Mouse (Mus musculus) neural tube, embryonic 14.5 days (tissue): ENCODE measurements around the gene Slc16a6. TPM values are rescaled to one million over a fixed set of nuclear protein-coding genes. Genes with fewer than 3 reads are reported as not detected.

Experiments
- ATAC-seq: fragments of 200-750 bp; cut with Nextera tagmentation; 2 replicates; pipeline ENCODE4 v1.8.0; 2017; ENCODE audit warnings: low read depth, mild to moderate bottlenecking, moderate TSS enrichment, moderate library complexity
- H3K27ac ChIP-seq: fragments of 300-500 bp; sonication (generic); 2 replicates; pipeline ENCODE4 v1.5.1; 2014; ENCODE audit warnings: low read depth, mild to moderate bottlenecking, control low read depth, low read length, moderate library complexity, mixed read lengths
- H3K27me3 ChIP-seq: fragments of 300-500 bp; sonication (generic); 2 replicates; pipeline ENCODE4 v1.6.1; 2014; ENCODE audit warnings: low read length; ENCODE audit not compliant: control insufficient read depth, insufficient read depth
- H3K36me3 ChIP-seq: fragments of 300-500 bp; sonication (generic); 2 replicates; pipeline ENCODE4 v1.6.1; 2014; ENCODE audit warnings: low read length, mixed read lengths; ENCODE audit not compliant: control insufficient read depth, insufficient read depth
- H3K4me1 ChIP-seq: fragments of 300-500 bp; sonication (generic); 2 replicates; pipeline ENCODE4 v1.6.1; 2014; ENCODE audit warnings: low read length; ENCODE audit not compliant: control insufficient read depth, insufficient read depth
- H3K4me2 ChIP-seq: fragments of 300-500 bp; sonication (generic); 2 replicates; pipeline ENCODE4 v1.6.1; 2014; ENCODE audit warnings: mild to moderate bottlenecking, low read depth, low read length, control low read depth
- H3K4me3 ChIP-seq: fragments of 300-500 bp; sonication (generic); 2 replicates; pipeline ENCODE4 v1.5.1; 2014; ENCODE audit warnings: low read depth, low read length, control low read depth, mixed read lengths
- H3K9ac ChIP-seq: fragments of 300-500 bp; sonication (generic); replicated peaks from 2 replicates; pipeline ENCODE4 v1.6.1; 2014; ENCODE audit warnings: low read depth, mild to moderate bottlenecking, control low read depth, low read length, mixed read lengths
- H3K9me3 ChIP-seq: fragments of 300-500 bp; sonication (generic); 2 replicates; pipeline ENCODE4 v1.6.1; 2016; ENCODE audit warnings: low read length; ENCODE audit not compliant: control insufficient read depth
- WGBS: fragments of 180-500 bp; shearing (Covaris S2); extraction: QIAGEN DNeasy Blood & Tissue Kit; methylation state at CpG from one replicate; pipeline ENCODE4 v1.1.7; 2014; 5-methylcytosine and 5-hydroxymethylcytosine counted together
- polyA plus RNA-seq: library from polyadenylated mRNA; unstranded; fragments of >200 nt; fragmentation: Nextera tagmentation; extraction: Ambion mirVana; gene quantifications from 2 replicates; pipeline ENCODE4 v1.2.1, GENCODE M21; 2014

The Slc16a6 gene
- polyA plus RNA-seq, 1 experiment from 2014 or later = 3.3 TPM

DNA sequence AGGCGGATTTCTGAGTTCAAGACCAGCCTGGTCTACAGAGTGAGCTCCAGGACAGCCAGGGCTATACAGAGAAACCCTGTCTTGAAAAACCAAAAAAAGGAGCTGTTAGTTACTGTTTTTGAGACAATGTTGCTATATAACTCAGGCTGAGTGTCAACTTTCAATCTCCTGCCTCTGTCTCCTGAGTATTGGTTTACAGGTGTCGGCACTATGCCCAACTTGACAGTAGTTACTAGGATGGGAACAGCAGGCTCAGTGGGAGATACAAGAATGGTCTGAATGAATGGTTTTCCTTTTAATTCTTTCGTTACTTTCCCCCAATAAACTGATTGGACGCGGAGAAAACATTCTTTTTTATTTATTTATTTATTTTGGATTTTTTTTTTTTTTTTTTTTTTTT lies 46.0 kb downstream of the Slc16a6 start:
- no peak overlapping the region for H3K27ac ChIP-seq
- H3K4me1 ChIP-seq = 0 out of 2 replicates have a peak, but pooled peaks cover 3% of the 10 kb centered on the region
- no peaks in the 10 kb centered on the region for H3K9me3 ChIP-seq
- H3K27me3 ChIP-seq = no peaks in the 10 kb centered on the region
- ATAC-seq = no peak
- peaks cover 14% of the 10 kb centered on the region for H3K36me3 ChIP-seq
- H3K9ac ChIP-seq = no peak overlapping the region
- no peak overlapping the region for H3K4me2 ChIP-seq
- 96% methylated on average over 5 of the region's 5 CpGs for WGBS
- H3K4me3 ChIP-seq = no peak overlapping the region

DNA sequence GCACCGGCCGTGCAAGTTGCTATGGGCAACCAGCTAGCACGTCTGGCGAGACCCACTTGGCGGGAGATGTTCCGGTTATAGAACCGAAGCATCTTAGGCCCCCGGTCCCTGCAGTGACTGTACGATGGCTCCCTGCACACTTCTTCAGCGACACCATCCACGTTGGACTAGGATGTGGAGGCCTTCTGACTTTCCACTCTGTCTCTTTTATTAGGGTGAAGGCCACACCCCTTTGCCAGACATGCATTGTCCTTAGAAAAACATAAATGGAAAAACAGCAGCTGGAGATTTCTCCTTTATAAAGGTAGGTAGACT lies 47.2 kb downstream of the Slc16a6 start:
- Histone ChIP-seq H3K9me3 (no peaks in the 10 kb centered on the region), H3K27me3 (no peaks in the 10 kb centered on the region), H3K4me1 (0 out of 2 replicates have a peak, but pooled peaks cover 3% of the 10 kb centered on the region), H3K4me3 (peak overlapping the region; percentile 45), H3K4me2 (peak overlapping the region; percentile 58), H3K27ac (peak overlapping the region; percentile 67), H3K9ac (peak overlapping the region; percentile 57), H3K36me3 (peaks cover 13% of the 10 kb centered on the region; the same call in 1 of the 2 replicates)
- no peak for ATAC-seq
- 0% methylated on average over 11 of the region's 11 CpGs for WGBS

DNA sequence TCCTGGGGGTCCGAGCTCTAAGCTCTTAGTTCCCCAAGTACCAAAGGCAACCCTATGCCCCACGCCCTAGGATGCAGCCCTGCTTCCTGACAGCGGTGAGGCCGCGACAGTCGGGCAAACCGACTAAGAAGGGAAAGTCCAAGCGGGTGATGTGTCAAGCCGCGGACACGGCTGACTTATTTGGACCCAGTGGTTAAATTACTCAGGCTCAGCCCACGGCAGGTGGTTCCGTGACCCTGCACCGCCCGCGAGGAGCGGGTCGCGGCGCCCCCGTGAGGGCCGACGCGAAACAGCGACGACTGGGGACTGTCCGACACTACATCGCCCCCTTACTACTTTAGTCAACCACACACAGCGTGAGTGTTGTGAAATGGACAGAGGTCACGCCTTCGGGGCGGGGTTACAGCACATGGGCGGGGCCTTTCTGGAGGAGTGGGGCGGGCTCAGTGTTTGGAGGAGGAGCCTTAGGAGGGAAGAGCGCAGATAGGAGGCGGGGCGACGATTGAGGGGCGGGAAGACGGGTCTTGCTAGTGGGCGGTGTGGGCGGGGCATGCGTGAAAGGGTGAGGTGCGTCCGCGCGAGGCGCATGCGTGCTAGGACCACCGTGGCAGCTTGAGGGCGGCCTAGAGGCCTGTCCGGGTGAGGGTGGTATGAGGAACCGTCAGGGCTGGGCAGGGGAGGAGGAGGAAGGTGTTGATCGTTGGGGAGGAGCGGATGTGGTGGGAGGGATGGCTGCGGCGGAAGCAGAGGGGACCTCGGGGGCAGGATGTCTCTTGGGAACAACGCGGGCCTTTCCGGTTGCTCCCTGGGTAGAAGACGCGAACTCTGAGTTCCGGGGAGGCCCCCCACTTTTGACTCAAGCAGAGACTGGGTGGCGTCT lies 47.8 kb downstream of the Slc16a6 start, which contains the start of gene Amz2:
Gene Amz2 (plus strand): TSS at position 555 of the 880 bp plus-strand sequence.
- peaks cover 13% of the 10 kb centered on the region; the same call in 1 of the 2 replicates for H3K36me3 ChIP-seq
- H3K9ac ChIP-seq = peak within 1 kb of the TSS; percentile 57
- H3K9me3 ChIP-seq = no peaks in the 10 kb centered on the region
- H3K4me1 ChIP-seq = 0 out of 2 replicates have a peak, but pooled peaks cover 3% of the 10 kb centered on the region
- ATAC-seq = peak; percentile 96
- H3K4me3 ChIP-seq = peak within 1 kb of the TSS; percentile 45
- no peaks in the 10 kb centered on the region for H3K27me3 ChIP-seq
- peak within 1 kb of the TSS; percentile 67 for H3K27ac ChIP-seq
- under 1% methylated on average over 64 of the region's 65 CpGs for WGBS
- peak within 1 kb of the TSS; percentile 58 for H3K4me2 ChIP-seq

DNA sequence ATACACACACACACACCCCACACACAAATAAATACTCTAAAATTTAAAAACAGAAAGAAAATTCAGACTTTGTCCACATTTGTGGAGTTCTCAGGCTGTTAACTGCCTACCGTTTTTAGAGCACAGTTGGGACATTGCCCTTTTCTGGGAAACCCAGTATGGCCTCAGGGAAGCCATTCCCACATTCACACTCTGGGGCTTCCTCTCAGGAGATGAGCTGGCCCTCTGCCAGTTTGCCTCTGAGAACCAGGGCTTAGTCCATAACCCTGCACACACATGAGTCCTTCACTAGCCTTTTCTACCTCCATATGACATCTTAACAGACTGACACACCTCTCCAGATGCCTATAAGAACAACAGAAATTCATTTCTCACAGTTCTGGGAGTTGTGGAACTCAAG lies 50.1 kb downstream of the Slc16a6 start:
- H3K36me3 ChIP-seq = no peaks in the 10 kb centered on the region
- ATAC-seq = no peak

DNA sequence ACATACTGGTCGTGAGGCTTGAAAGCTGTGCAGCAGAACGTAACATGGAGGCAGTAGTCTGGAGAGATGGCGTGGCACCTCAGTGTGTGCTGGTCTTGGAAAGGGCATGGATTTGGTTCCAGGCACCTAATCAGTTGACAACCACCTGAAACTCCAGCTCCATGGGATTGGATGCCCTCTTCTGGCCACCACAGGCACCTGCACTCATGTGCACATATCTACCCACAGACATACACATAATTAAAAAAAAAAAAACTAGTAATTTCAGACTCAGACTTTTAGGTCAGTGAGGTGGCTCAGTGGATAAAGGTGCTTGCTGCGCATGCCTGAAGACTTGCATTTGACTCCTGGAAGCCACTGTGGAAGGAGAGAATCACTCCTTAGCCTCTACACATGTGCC lies 51.1 kb downstream of the Slc16a6 start:
- no peak overlapping the region for H3K4me2 ChIP-seq
- 0 out of 2 replicates have a peak, but pooled peaks cover 3% of the 10 kb centered on the region for H3K4me1 ChIP-seq
- no peaks in the 10 kb centered on the region for H3K9me3 ChIP-seq
- H3K36me3 ChIP-seq = no peaks in the 10 kb centered on the region
- no peak overlapping the region for H3K9ac ChIP-seq
- H3K4me3 ChIP-seq = no peak overlapping the region
- no peak for ATAC-seq
- 98% methylated on average over 4 of the region's 4 CpGs for WGBS
- H3K27me3 ChIP-seq = no peaks in the 10 kb centered on the region
- H3K27ac ChIP-seq = no peak overlapping the region

More for the DNA sequence above, 50.1 kb downstream of the Slc16a6 start:
- no peak overlapping the region for H3K4me2 ChIP-seq
- H3K27me3 ChIP-seq = no peaks in the 10 kb centered on the region
- no peaks in the 10 kb centered on the region for H3K9me3 ChIP-seq
- H3K27ac ChIP-seq = no peak overlapping the region
- H3K9ac ChIP-seq = no peak overlapping the region
- 55% methylated on average over 1 of the region's 1 CpGs for WGBS
- H3K4me3 ChIP-seq = no peak overlapping the region
- 0 out of 2 replicates have a peak, but pooled peaks cover 3% of the 10 kb centered on the region for H3K4me1 ChIP-seq

DNA sequence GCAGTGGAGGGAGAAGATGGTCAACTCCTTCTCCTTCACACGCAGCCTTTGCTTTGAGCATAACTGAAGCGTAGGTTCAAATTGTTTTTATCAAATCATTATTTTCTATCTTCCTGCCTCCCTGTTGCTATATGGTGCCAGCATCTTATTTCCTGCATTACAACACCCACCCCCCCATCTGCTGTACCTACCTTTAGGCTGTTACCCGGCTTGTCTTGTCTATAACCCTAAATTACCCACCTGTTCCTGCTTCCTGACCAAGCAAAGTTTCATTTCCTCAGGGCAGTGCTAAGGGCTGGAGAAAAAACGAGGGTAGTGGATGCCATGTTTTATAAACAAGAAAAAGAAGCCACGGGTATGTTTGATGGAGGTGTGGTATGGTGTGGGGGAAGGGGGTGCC lies 52.2 kb downstream of the Slc16a6 start:
- Histone ChIP-seq H3K4me3 (no peak overlapping the region), H3K27ac (no peak overlapping the region), H3K9me3 (no peaks in the 10 kb centered on the region), H3K9ac (no peak overlapping the region), H3K27me3 (no peaks in the 10 kb centered on the region), H3K4me2 (no peak overlapping the region), H3K36me3 (no peaks in the 10 kb centered on the region), H3K4me1 (no peaks in the 10 kb centered on the region)
- WGBS = 85% methylated on average over 5 of the region's 5 CpGs
- no peak for ATAC-seq

DNA sequence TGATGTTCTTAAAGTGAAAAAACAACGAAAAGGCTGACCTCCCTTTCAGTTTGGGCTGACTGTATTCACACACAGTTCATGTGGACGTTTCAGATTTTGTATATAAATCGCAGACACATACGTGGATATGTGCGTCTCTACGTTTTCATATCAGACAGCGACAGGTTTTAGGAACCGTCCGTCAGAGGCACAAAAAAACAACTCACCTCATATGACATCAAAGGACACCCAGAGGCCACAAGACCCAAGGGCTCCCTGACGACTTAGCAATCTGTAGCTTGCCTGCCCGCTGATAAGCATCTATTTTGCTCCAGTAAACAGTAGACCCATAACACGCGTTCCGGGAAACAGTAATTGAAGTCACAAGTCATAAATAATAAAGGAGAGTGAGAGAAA lies 52.8 kb downstream of the Slc16a6 start:
- H3K9me3 ChIP-seq = no peaks in the 10 kb centered on the region
- no peak for ATAC-seq
- no peak overlapping the region for H3K4me3 ChIP-seq
- H3K4me2 ChIP-seq = no peak overlapping the region
- 82% methylated on average over 14 of the region's 14 CpGs for WGBS
- no peak overlapping the region for H3K27ac ChIP-seq
- no peak overlapping the region for H3K9ac ChIP-seq
- no peaks in the 10 kb centered on the region for H3K36me3 ChIP-seq
- no peaks in the 10 kb centered on the region for H3K27me3 ChIP-seq
- H3K4me1 ChIP-seq = no peaks in the 10 kb centered on the region

DNA sequence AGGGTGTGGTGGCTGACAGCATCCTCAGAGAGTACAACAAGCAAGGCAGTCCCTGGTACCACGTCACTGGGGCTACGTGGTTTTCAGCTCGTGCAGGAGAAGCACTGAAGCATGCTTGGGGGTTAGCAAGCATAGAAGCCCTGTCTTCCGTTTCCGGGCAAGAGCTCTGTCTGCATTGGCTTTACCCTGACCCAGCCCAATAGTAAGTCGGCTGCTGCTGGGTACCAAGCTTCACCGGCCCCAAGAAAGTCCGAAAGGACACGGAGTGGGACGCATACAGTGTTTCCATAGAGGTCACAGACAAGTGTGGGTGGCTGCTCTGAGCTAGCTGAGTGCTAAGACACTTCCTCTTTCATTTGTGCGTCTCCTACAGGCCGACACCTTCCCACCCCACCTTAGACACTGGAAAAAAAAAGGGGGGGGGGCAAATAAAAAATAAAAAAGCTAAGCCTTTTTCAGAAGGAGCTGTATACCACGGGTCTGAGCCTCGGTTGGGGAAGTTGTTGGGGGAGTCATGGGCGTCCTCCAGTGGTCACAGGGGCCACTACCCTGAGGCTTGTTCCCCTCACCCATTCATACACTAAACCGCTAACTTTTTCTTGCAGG lies 53.3 kb downstream of the Slc16a6 start:
- no peak for ATAC-seq
- Histone ChIP-seq H3K4me1 (no peaks in the 10 kb centered on the region), H3K4me2 (no peak overlapping the region), H3K9me3 (no peaks in the 10 kb centered on the region), H3K9ac (no peak overlapping the region), H3K27ac (no peak overlapping the region), H3K27me3 (no peaks in the 10 kb centered on the region), H3K36me3 (no peaks in the 10 kb centered on the region), H3K4me3 (no peak overlapping the region)
- 59% methylated on average over 16 of the region's 16 CpGs for WGBS

DNA sequence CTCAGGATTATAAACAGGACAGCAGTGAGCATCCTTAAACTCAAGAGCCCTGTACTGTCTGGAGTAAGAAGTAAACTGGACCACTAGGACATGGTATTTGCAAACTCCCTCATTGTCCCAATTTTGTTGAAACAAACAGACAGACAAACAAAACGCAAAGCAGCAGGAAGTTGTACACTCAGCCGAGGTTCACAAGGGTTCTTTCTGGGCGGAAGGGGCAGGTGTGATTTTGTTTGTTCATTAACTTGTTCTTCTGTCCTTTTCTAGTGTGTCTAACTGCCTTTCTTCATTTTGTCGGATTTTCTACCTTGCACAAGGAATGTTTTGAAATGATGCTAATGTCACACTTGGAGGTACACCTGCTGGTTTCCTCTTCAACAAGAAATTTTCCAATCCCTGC lies 53.9 kb downstream of the Slc16a6 start:
- Histone ChIP-seq H3K4me2 (no peak overlapping the region), H3K4me3 (no peak overlapping the region), H3K9ac (no peak overlapping the region), H3K27ac (no peak overlapping the region), H3K9me3 (no peaks in the 10 kb centered on the region), H3K27me3 (no peaks in the 10 kb centered on the region), H3K36me3 (no peaks in the 10 kb centered on the region), H3K4me1 (no peaks in the 10 kb centered on the region)
- no peak for ATAC-seq
- WGBS = 51% methylated on average over 4 of the region's 4 CpGs
